25 mouse cellular contexts compared by ENCODE assay signal in the genomic region with DNA sequence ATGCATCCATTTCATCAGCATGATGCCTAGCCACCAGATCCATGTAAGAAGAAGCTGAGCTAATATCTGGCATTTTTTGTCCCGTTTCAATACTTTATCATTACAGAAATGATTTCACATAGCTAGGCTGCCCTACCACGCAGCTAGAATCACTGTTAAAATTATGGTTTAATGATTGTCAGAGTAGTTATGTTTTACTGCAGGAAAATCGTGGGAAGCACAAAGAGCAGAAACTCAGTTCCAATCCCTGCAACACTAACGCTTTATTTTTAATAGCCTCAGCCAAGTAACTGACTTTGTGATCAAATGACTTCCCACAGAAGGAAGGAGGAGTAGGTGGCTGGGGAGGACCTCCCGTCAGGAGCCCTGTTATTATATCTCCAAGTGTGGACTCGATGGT. TPM values are rescaled to one million over a fixed set of nuclear protein-coding genes. Genes with fewer than 3 reads are reported as not detected.
"Had no signal": no experiment of that assay in that cellular context is flagged by ENCODE, and none has a peak within 500 bp of the region (broad histone marks: within the 10 kb centered on the region; RNA-seq: fewer than 3 reads in every experiment).

No protein-coding gene starts in this region.

- H3K27me3 ChIP-seq: heart, embryonic 13.5 days; heart, embryonic 15.5 days; hindbrain, embryonic 13.5 days; hindbrain, embryonic 15.5 days; kidney, embryonic 15.5 days; limb, embryonic 12.5 days; liver, embryonic 13.5 days had no signal

- H3K4me3 ChIP-seq: heart, embryonic 10.5 days; heart, embryonic 13.5 days; heart, embryonic 15.5 days; hindbrain, embryonic 13.5 days; hindbrain, embryonic 15.5 days; kidney, embryonic 15.5 days; layer of hippocampus, adult 2 months; left cerebral cortex, adult 2 months; limb, embryonic 10.5 days; limb, embryonic 12.5 days; liver, embryonic 13.5 days had no signal

- H3K9me3 ChIP-seq: heart, embryonic 10.5 days; heart, embryonic 13.5 days; heart, embryonic 15.5 days; hindbrain, embryonic 13.5 days; hindbrain, embryonic 15.5 days; kidney, embryonic 15.5 days; limb, embryonic 10.5 days; limb, embryonic 12.5 days; liver, embryonic 13.5 days had no signal

- H3K27ac ChIP-seq: heart, embryonic 10.5 days; heart, embryonic 13.5 days; heart, embryonic 15.5 days; hindbrain, embryonic 13.5 days; hindbrain, embryonic 15.5 days; hindbrain, postnatal 0 days; kidney, embryonic 15.5 days; kidney, postnatal 0 days; layer of hippocampus, adult 2 months; left cerebral cortex, adult 2 months; limb, embryonic 10.5 days; limb, embryonic 12.5 days; liver, embryonic 13.5 days had no signal

- H3K4me1 ChIP-seq: heart, embryonic 10.5 days; heart, embryonic 13.5 days; heart, embryonic 15.5 days; hindbrain, embryonic 13.5 days; hindbrain, embryonic 15.5 days; kidney, embryonic 15.5 days; limb, embryonic 10.5 days; limb, embryonic 12.5 days had no signal

- ATAC-seq: forebrain, postnatal 0 days; hindbrain, postnatal 0 days had no signal

- DNase-seq: forebrain, postnatal 0 days; gastrocnemius, postnatal 14 days; gastrocnemius, postnatal 36 days; heart, adult 18-20 months; heart, postnatal 14 days; heart, postnatal 36 days; kidney, adult 8-10 months; kidney, postnatal 25 days; kidney, postnatal 4 days; liver; liver, embryonic 13.5 days had no signal

- H3K9ac ChIP-seq: forebrain, postnatal 0 days; heart, embryonic 13.5 days; heart, embryonic 15.5 days; hindbrain, embryonic 13.5 days; hindbrain, embryonic 15.5 days; kidney, embryonic 15.5 days; limb, embryonic 12.5 days; liver, embryonic 13.5 days had no signal

- H3K36me3 ChIP-seq: heart, embryonic 10.5 days; heart, embryonic 13.5 days; heart, embryonic 15.5 days; hindbrain, embryonic 13.5 days; hindbrain, embryonic 15.5 days; kidney, embryonic 15.5 days; limb, embryonic 10.5 days; limb, embryonic 12.5 days; liver, embryonic 13.5 days had no signal

- H3K4me2 ChIP-seq: heart, embryonic 13.5 days; heart, embryonic 15.5 days; hindbrain, embryonic 13.5 days; hindbrain, embryonic 15.5 days; kidney, embryonic 15.5 days; limb, embryonic 12.5 days; liver, embryonic 11.5 days; liver, embryonic 13.5 days had no signal

RNA-seq across cellular contexts. Expression of gene Acsm3, which starts 6.3 kb away (rescaled TPM):
- polyA plus RNA-seq: forebrain, postnatal 0 days; heart, embryonic 13.5 days; heart, postnatal 0 days; hindbrain, embryonic 13.5 days; hindbrain, embryonic 15.5 days had no signal
